28 mouse cellular contexts compared by ENCODE assay signal in genomic region chr1:185334136-185334535, GRCm38 (mm10). TPM values are rescaled to one million over a fixed set of nuclear protein-coding genes. Genes with fewer than 3 reads are reported as not detected.
A peak's percentile ranks its signal among the peaks of the same experiment; 100 is the strongest.
DNase-seq lines count a peak whose midpoint lies in the region; ATAC-seq and TF ChIP-seq lines count a peak whose summit lies in the region.
"Had no signal": no experiment of that assay in that cellular context is flagged by ENCODE, and none has a peak within 500 bp of the region (broad histone marks: within the 10 kb centered on the region; RNA-seq: fewer than 3 reads in every experiment).

No protein-coding gene starts in this region.

- no peak overlapping the region for H3K4me3 ChIP-seq in midbrain, embryonic 16.5 days (ENCODE audit: low read depth, low read length)
- H3K4me3 ChIP-seq in midbrain, embryonic 10.5 days = no peak overlapping the region
- H3K4me3 ChIP-seq in intestine, postnatal 0 days (ENCODE audit: low read depth, low read length) = peak overlapping the region; percentile 56; the same call in 1 of the 2 replicates
- H3K4me3 ChIP-seq: heart, embryonic 12.5 days; hindbrain, embryonic 15.5 days; limb, embryonic 10.5 days; limb, embryonic 15.5 days; liver, embryonic 13.5 days; megakaryocyte, embryonic 14.5 days; midbrain, embryonic 13.5 days had no signal

- DNase-seq in cerebellum, postnatal 14 days = peak; percentile 21 to 43
- DNase-seq in cerebellum, adult 8-10 months = no peak
- peak; percentile 85 for DNase-seq in heart, adult 11 months
- DNase-seq in heart, adult 9 months (ENCODE audit: low spot score in 2 of 2) = no peak
- DNase-seq in midbrain, embryonic 10.5 days (ENCODE audit: low spot score) = no peak
- DNase-seq in right cerebral cortex, postnatal 14 days = no peak
- DNase-seq: adrenal gland, postnatal 14 days; gastrocnemius, postnatal 14 days; heart, adult 18-20 months; heart, postnatal 4 days; layer of hippocampus, postnatal 36 days; liver, embryonic 13.5 days; lung, adult 18-20 months; lung, postnatal 4 days; right cerebral cortex, adult 18-20 months; right cerebral cortex, postnatal 4 days; thymus, adult 2 months; thymus, postnatal 36 days had no signal

- no peak overlapping the region for H3K9ac ChIP-seq in midbrain, embryonic 16.5 days (ENCODE audit: low read depth, low read length)
- H3K9ac ChIP-seq in intestine, postnatal 0 days (ENCODE audit: low read depth, low read length) = no peak overlapping the region
- H3K9ac ChIP-seq: heart, embryonic 12.5 days; hindbrain, embryonic 15.5 days; limb, embryonic 15.5 days; liver, embryonic 13.5 days; midbrain, embryonic 13.5 days had no signal

- peaks cover 30% of the 10 kb centered on the region for H3K4me1 ChIP-seq in midbrain, embryonic 16.5 days (ENCODE audit: control insufficient read depth, insufficient read depth, low read length)
- H3K4me1 ChIP-seq in midbrain, embryonic 10.5 days = peaks cover 48% of the 10 kb centered on the region
- no peaks in the 10 kb centered on the region; the same call in 1 of the 2 replicates for H3K4me1 ChIP-seq in intestine, postnatal 0 days (replicated peaks; ENCODE audit: control insufficient read depth, insufficient read depth, low read length)

- no peak for ATAC-seq in midbrain, embryonic 16.5 days
- no peak for ATAC-seq in intestine, postnatal 0 days
- ATAC-seq: forebrain, embryonic 14.5 days; lung, postnatal 0 days; midbrain, embryonic 13.5 days had no signal

- no peaks in the 10 kb centered on the region for H3K27me3 ChIP-seq in midbrain, embryonic 16.5 days (ENCODE audit: control insufficient read depth, insufficient read depth, low read depth, low read length)
- no peaks in the 10 kb centered on the region for H3K27me3 ChIP-seq in midbrain, embryonic 10.5 days (ENCODE audit: low read depth, poor library complexity, severe bottlenecking)
- no peaks in the 10 kb centered on the region for H3K27me3 ChIP-seq in intestine, postnatal 0 days (replicated peaks; ENCODE audit: control insufficient read depth, insufficient read depth, low read length)
- H3K27me3 ChIP-seq: heart, embryonic 12.5 days; hindbrain, embryonic 15.5 days; limb, embryonic 15.5 days; liver, embryonic 13.5 days; megakaryocyte, embryonic 14.5 days; midbrain, embryonic 13.5 days had no signal

- no peaks in the 10 kb centered on the region for H3K9me3 ChIP-seq in midbrain, embryonic 16.5 days (replicated peaks; ENCODE audit: control insufficient read depth, low read length, poor library complexity, severe bottlenecking)
- H3K9me3 ChIP-seq in midbrain, embryonic 10.5 days (replicated peaks) = no peaks in the 10 kb centered on the region
- no peaks in the 10 kb centered on the region for H3K9me3 ChIP-seq in intestine, postnatal 0 days (ENCODE audit: control insufficient read depth)
- H3K9me3 ChIP-seq: heart, embryonic 12.5 days; hindbrain, embryonic 15.5 days; limb, embryonic 10.5 days; limb, embryonic 15.5 days; liver, embryonic 13.5 days; megakaryocyte, embryonic 14.5 days; midbrain, embryonic 13.5 days had no signal

- no peaks in the 10 kb centered on the region for H3K36me3 ChIP-seq in midbrain, embryonic 16.5 days (ENCODE audit: control insufficient read depth, insufficient read depth, low read length)
- H3K36me3 ChIP-seq in midbrain, embryonic 10.5 days = peaks cover 20% of the 10 kb centered on the region
- H3K36me3 ChIP-seq in intestine, postnatal 0 days (ENCODE audit: control insufficient read depth, insufficient read depth) = no peaks in the 10 kb centered on the region
- H3K36me3 ChIP-seq: liver, embryonic 13.5 days had no signal

- H3K27ac ChIP-seq in midbrain, embryonic 16.5 days (ENCODE audit: low read length) = no peak overlapping the region
- H3K27ac ChIP-seq in midbrain, embryonic 10.5 days (replicated peaks) = no peak overlapping the region
- H3K27ac ChIP-seq in intestine, postnatal 0 days (ENCODE audit: low read depth, low read length) = no peak overlapping the region
- H3K27ac ChIP-seq: hindbrain, embryonic 15.5 days; limb, embryonic 10.5 days; limb, embryonic 15.5 days; liver, embryonic 13.5 days; midbrain, embryonic 13.5 days had no signal

- WGBS in midbrain, embryonic 16.5 days = 91% methylated on average over 4 of the region's 4 CpGs
- 93% methylated on average over 4 of the region's 4 CpGs for WGBS in midbrain, embryonic 10.5 days
- WGBS in intestine, postnatal 0 days = 63% methylated on average over 4 of the region's 4 CpGs

- 0 out of 2 replicates have a peak overlapping the region, but pooled peaks have one; percentile 1 for H3K4me2 ChIP-seq in midbrain, embryonic 16.5 days (ENCODE audit: low read length)
- peak overlapping the region; percentile 68 for H3K4me2 ChIP-seq in intestine, postnatal 0 days (replicated peaks; ENCODE audit: low read depth)
- H3K4me2 ChIP-seq: heart, embryonic 12.5 days; hindbrain, embryonic 15.5 days; limb, embryonic 15.5 days; liver, embryonic 13.5 days; midbrain, embryonic 13.5 days had no signal

- TF ChIP-seq CTCF in intestine, postnatal 0 days (IDR thresholded peaks at IDR 0.05; ENCODE audit: low read depth) = no peak

RNA-seq across cellular contexts. Expression of gene Bpnt1, which starts 2.2 kb away (rescaled TPM):
- 45.2 and 46.1 TPM in 2 replicates for polyA plus RNA-seq in midbrain, embryonic 16.5 days (2015; fragmentation: Nextera tagmentation; extraction: Ambion mirVana)
- 30.7 and 31.8 TPM in 2 replicates for polyA plus RNA-seq in midbrain, embryonic 10.5 days (2016; fragmentation: Nextera tagmentation; extraction: Ambion mirVana)
- 302 and 311 TPM in 2 replicates for polyA plus RNA-seq in intestine, postnatal 0 days (2015; fragmentation: Nextera tagmentation; extraction: Ambion mirVana)

RNA-seq across cellular contexts. Expression of gene Iars2, which starts 4.9 kb away (rescaled TPM):
- polyA plus RNA-seq in midbrain, embryonic 16.5 days (2015; fragmentation: Nextera tagmentation; extraction: Ambion mirVana) = 17.0 and 17.8 TPM in 2 replicates
- polyA plus RNA-seq in midbrain, embryonic 10.5 days (2016; fragmentation: Nextera tagmentation; extraction: Ambion mirVana) = 25.0 and 25.7 TPM in 2 replicates
- polyA plus RNA-seq in intestine, postnatal 0 days (2015; fragmentation: Nextera tagmentation; extraction: Ambion mirVana) = 64.1 and 64.9 TPM in 2 replicates

RNA-seq across cellular contexts. Expression of gene Eprs, which starts 28.7 kb away (rescaled TPM):
- 128 and 143 TPM in 2 replicates for polyA plus RNA-seq in midbrain, embryonic 16.5 days (2015; fragmentation: Nextera tagmentation; extraction: Ambion mirVana)
- 152 and 157 TPM in 2 replicates for polyA plus RNA-seq in midbrain, embryonic 10.5 days (2016; fragmentation: Nextera tagmentation; extraction: Ambion mirVana)
- polyA plus RNA-seq in intestine, postnatal 0 days (2015; fragmentation: Nextera tagmentation; extraction: Ambion mirVana) = 43.2 and 48.1 TPM in 2 replicates

Comparison
In these comparisons a context has a peak if more than half of its experiments do, and no peak if none do; other contexts are left out.
1. DNase-seq: peak in cerebellum, postnatal 14 days (2 of 2) and heart, adult 11 months (single experiment); none in cerebellum, adult 8-10 months (single experiment), heart, adult 9 months (0 of 2), midbrain, embryonic 10.5 days (single experiment) and right cerebral cortex, postnatal 14 days (single experiment).